Mouse (Mus musculus) G1E (cell line): ENCODE results near the gene Rxfp4. TPM values are rescaled to one million over a fixed set of nuclear protein-coding genes. Genes with fewer than 3 reads are reported as not detected.

Experiments used
- ATAC-seq: 2 replicates; pipeline ENCODE4 v1.8.0; 2016; ENCODE audit warnings: mild to moderate bottlenecking; ENCODE audit not compliant: insufficient number of reproducible peaks, poor library complexity, low FRiP score, severe bottlenecking; ENCODE audit errors: extremely low read depth
- DNase-seq: peaks from one replicate; pipeline ENCODE4 v3.0.0; 2012; ENCODE audit warnings: low spot score
- H3K27me3 ChIP-seq: 2 replicates; pipeline ENCODE4 v1.6.1; 2012; ENCODE audit warnings: mild to moderate bottlenecking, low read length, inconsistent platforms; ENCODE audit not compliant: insufficient read depth
- H3K36me3 ChIP-seq: replicated peaks from 2 replicates; pipeline ENCODE3; 2012; ENCODE audit warnings: mild to moderate bottlenecking, inconsistent platforms
- H3K4me1 ChIP-seq: 2 replicates; pipeline ENCODE4 v1.6.1; 2012; ENCODE audit warnings: low read depth, low read length, inconsistent platforms, mixed read lengths; ENCODE audit not compliant: insufficient read depth
- H3K4me3 ChIP-seq: 2 replicates; pipeline ENCODE4 v1.5.1; 2012; ENCODE audit warnings: low read depth, mild to moderate bottlenecking, inconsistent platforms, low read length, moderate library complexity, mixed read lengths
- H3K9me3 ChIP-seq: replicated peaks from 2 replicates; pipeline ENCODE4 v1.6.1; 2012; ENCODE audit warnings: inconsistent platforms
- CTCF ChIP-seq: IDR thresholded peaks from 2 replicates; pipeline ENCODE4 v1.5.1; 2012; ENCODE audit warnings: low read depth, low read length, inconsistent platforms, mixed read lengths
- GATA1 ChIP-seq: IDR thresholded peaks from 2 replicates; pipeline ENCODE4 v1.6.1; 2012; ENCODE audit warnings: borderline replicate concordance, low read length, inconsistent platforms, mixed read lengths
- GATA2 ChIP-seq: IDR thresholded peaks from 2 replicates; pipeline ENCODE4 v1.6.1; 2012; ENCODE audit warnings: low read depth, low read length, inconsistent platforms, borderline replicate concordance
- POLR2AphosphoS5 ChIP-seq: IDR thresholded peaks from 2 replicates; pipeline ENCODE4 v1.6.1; 2012; ENCODE audit warnings: low read depth, low read length, inconsistent platforms; ENCODE audit not compliant: insufficient replicate concordance
- TAL1 ChIP-seq: conservative IDR thresholded peaks from 2 replicates; pipeline ENCODE4 v1.6.1; 2012; ENCODE audit warnings: low read depth, low read length, inconsistent platforms, mixed read lengths
- polyA plus RNA-seq: library from polyadenylated mRNA; stranded (reverse); fragments of >175 nt; gene quantifications from 2 replicates; pipeline ENCODE4 v1.2.3, GENCODE M21; 2012
- total RNA-seq, 2 experiments: library from RNA; stranded (forward) in 1 of 2; stranded (reverse) in 1 of 2; fragments of 200-1000 nt in 1 of 2; fragments of >200 nt in 1 of 2; fragmentation: Nextera tagmentation in 1 of 2; gene quantifications; 2 replicates each; pipeline ENCODE4 v1.2.3; 2014 to 2017

Gene Rxfp4
- total RNA-seq (2014; fragmentation: Nextera tagmentation): not detected in 2 replicates
- total RNA-seq (2017): 0.12 TPM in 1 of 2 replicates, not detected in the other
- polyA plus RNA-seq: not detected in 2 replicates

DNA sequence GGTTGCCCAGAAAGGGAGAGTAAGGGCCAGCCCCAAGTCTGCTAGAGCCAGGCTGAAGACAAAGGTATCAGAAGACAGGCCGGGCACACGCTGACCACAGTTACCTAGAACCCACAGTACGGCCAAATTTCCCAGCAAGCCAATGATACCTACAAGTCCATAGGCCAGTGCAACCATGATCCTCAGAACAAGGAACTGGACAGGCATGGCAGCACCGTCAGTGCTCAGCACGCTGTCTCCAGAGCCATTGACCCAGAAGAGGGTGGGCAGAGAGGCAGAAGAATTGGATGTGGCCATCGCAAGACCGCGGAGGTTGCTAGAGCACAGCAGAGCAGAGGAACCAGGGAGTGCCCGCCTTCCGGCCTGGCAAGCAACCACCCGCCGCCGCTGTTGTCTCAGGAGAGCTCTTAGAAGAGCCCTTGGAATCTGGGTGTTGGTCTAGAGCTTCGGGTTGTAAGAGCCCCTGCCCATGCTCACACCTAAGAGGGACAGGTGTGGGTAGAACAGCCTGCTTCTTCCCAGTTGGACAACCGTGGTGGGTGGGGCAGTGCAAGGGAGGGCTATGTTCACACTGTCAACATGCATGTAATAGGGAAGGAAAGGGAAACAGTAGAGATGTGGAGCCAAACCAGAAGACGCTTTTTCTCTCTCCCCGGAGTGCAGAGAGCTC, at the start of gene Rxfp4:
TSS of gene Rxfp4 (minus strand) at position 297 of the 670 bp plus-strand sequence.
- Histone ChIP-seq H3K4me3 (no peak within 1 kb of the TSS), H3K36me3 (peaks cover 22% of the 10 kb centered on the region), H3K9me3 (no peaks in the 10 kb centered on the region), H3K4me1 (peaks cover 4% of the 10 kb centered on the region; the same call in 1 of the 2 replicates), H3K27me3 (peaks cover 34% of the 10 kb centered on the region)
- ATAC-seq (no peak), DNase-seq (no peak)
- no peak for TF ChIP-seq TAL1
- no peak for TF ChIP-seq GATA2
- no peak for TF ChIP-seq GATA1
- TF ChIP-seq POLR2AphosphoS5: no peak
- TF ChIP-seq CTCF: no peak

DNA sequence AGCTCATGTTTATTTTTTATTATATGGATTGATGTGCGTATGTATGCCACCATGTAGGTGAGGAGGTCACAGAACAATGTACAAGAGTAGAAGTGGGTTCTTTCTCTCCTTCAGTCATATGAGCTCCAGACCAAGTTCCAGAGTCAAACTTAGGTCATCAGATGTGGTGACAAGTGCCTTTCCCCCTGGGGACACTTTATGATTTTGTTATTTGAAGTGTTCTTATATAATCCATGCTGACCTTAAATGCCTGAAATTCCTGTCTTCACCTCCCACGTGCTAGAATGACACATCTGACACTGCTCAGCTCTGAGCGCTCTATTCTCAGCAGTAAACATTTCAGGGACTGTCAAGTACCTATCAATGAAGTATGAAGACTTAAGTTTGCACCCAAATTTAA, 48.3 kb upstream of the Rxfp4 start:
- Histone ChIP-seq H3K4me1 (peaks cover 5% of the 10 kb centered on the region; the same call in 1 of the 2 replicates), H3K4me3 (no peak overlapping the region), H3K27me3 (no peaks in the 10 kb centered on the region), H3K36me3 (peaks cover 94% of the 10 kb centered on the region), H3K9me3 (no peaks in the 10 kb centered on the region)
- no peak for TF ChIP-seq TAL1
- TF ChIP-seq CTCF: no peak
- TF ChIP-seq GATA1: no peak
- no peak for TF ChIP-seq GATA2
- TF ChIP-seq POLR2AphosphoS5: no peak
- ATAC-seq (no peak), DNase-seq (no peak)

DNA sequence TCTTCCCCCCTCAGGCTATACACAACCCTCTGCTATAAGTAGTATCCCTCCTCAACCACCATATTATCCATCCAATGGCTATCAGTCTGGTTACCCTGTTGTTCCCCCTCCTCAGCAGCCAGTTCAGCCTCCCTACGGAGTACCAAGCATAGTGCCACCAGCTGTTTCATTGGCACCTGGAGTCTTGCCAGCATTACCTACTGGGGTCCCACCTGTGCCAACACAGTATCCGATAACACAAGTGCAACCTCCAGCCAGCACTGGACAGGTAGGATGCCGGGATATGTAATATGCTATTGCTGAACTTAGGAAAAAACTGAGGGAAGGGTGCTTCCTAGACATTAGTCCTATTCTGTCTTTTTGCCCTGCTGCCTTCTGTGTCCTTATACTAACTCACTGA, 47.3 kb upstream of the Rxfp4 start:
- H3K27me3 ChIP-seq: no peaks in the 10 kb centered on the region
- TF ChIP-seq POLR2AphosphoS5 (no peak), GATA2 (no peak), GATA1 (no peak), CTCF (no peak), TAL1 (no peak)
- no peak for ATAC-seq
- H3K4me1 ChIP-seq: peaks cover 5% of the 10 kb centered on the region; the same call in 1 of the 2 replicates
- H3K36me3 ChIP-seq: peaks cover 96% of the 10 kb centered on the region
- no peak overlapping the region for H3K4me3 ChIP-seq
- DNase-seq: no peak
- H3K9me3 ChIP-seq: no peaks in the 10 kb centered on the region

DNA sequence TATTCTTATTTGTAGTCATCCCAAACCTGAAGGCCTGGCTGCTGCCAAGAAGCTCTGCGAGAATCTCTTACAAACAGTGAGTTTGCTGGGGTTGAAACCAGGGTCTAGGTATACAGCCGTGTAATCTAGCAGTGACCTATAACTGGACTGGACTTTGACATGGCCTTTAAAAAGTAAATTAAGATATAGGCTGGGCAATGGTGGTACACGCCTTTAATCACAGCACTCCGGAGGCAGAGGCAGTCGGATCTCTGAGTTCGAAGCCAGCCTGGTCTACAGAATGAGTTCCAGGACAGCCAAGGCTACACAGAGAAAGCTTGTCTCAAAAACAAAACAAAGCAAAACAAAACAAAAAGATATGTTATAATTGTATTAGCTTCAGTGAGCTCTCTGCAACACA, 45.9 kb upstream of the Rxfp4 start:
- no peaks in the 10 kb centered on the region for H3K27me3 ChIP-seq
- peaks cover 5% of the 10 kb centered on the region; the same call in 1 of the 2 replicates for H3K4me1 ChIP-seq
- ATAC-seq (no peak), DNase-seq (no peak)
- TF ChIP-seq CTCF (no peak), GATA1 (no peak), POLR2AphosphoS5 (no peak), GATA2 (no peak), TAL1 (no peak)
- peaks cover 97% of the 10 kb centered on the region for H3K36me3 ChIP-seq
- no peak overlapping the region for H3K4me3 ChIP-seq
- no peaks in the 10 kb centered on the region for H3K9me3 ChIP-seq

DNA sequence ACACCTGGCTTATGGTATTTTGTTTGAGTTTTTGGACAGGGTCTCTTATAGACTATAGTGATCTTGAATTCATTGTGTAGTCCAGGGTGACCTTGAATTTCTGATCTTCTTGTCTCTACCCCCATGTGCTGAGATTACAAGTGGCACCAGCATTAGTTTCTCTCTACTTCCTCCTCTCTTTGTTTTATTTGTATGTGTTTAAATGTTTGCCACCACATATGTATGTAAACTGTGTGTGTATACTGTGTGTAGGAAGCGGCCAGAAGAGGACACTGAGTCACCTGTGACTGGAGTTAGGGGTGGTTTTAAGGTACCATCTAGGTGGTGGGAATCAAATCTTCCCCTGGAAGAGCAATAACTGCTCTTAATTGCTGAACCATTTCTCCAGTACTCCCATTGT, 45.1 kb upstream of the Rxfp4 start:
- Histone ChIP-seq H3K9me3 (no peaks in the 10 kb centered on the region), H3K36me3 (peaks cover 97% of the 10 kb centered on the region), H3K27me3 (no peaks in the 10 kb centered on the region), H3K4me3 (no peak overlapping the region), H3K4me1 (peaks cover 7% of the 10 kb centered on the region; the same call in 1 of the 2 replicates)
- ATAC-seq: no peak
- TF ChIP-seq GATA2 (no peak), POLR2AphosphoS5 (no peak), GATA1 (no peak), CTCF (no peak), TAL1 (no peak)
- no peak for DNase-seq

DNA sequence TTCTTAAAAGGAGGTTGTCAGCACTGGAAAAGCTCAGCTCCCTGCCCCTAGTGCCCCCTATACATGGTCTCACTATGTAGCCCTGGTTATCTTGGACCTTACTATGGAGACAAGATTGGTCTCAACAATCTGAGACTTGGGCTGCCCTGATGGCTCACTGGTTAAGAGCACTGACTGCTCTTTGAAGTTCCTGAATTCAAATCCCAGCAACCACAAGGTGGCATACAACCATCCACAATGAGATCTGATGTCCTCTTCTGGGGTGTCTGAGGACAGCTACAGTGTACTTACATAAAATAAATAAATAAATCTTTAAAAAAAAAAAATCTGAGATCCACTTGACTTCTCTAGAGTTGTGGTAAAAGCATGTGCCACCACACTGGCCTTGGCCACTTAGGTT, 42.6 kb upstream of the Rxfp4 start:
- no peak overlapping the region for H3K4me3 ChIP-seq
- no peak for DNase-seq
- no peaks in the 10 kb centered on the region for H3K27me3 ChIP-seq
- peaks cover 5% of the 10 kb centered on the region; the same call in 1 of the 2 replicates for H3K4me1 ChIP-seq
- H3K36me3 ChIP-seq: peaks cover 97% of the 10 kb centered on the region
- ATAC-seq: no peak
- H3K9me3 ChIP-seq: no peaks in the 10 kb centered on the region
- TF ChIP-seq GATA2 (no peak), TAL1 (no peak), CTCF (no peak), POLR2AphosphoS5 (no peak), GATA1 (no peak)
